Mouse (Mus musculus): ENCODE measurements around the gene Cd28. TPM values are rescaled to one million over a fixed set of nuclear protein-coding genes. Genes with fewer than 3 reads are reported as not detected.

Cd28 gene
- polyA plus RNA-seq, 1 experiment, result not detected

DNA sequence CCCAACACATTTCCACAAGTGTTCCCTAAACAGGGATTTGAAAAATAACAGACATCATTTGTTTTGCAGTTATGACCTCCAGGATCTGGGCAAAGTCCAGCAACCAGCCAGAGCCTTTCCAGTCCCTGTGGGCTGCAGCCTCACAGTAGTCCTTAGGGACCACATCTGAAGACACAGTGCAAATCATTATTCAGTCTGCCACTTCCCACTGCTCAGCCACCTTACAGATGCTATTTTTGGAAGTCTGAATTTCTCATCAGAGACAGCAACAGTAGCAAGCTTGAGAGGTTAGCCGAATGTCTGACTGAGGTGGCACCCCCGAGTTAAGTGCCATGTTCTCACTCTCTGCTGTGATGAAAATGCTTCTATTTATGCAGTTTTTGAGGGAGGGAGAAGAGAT is 15.3 kb downstream of the Cd28 start:
- H3K9ac ChIP-seq (ENCODE audit: low read depth, poor library complexity, severe bottlenecking), result no peak overlapping the region
- no peaks in the 10 kb centered on the region for H3K4me1 ChIP-seq (ENCODE audit: control insufficient read depth, insufficient read depth, low read length)
- peaks cover 13% of the 10 kb centered on the region for H3K9me3 ChIP-seq (replicated peaks; ENCODE audit: control insufficient read depth, insufficient read depth, low read length, poor library complexity, severe bottlenecking)
- TF ChIP-seq EP300 (IDR thresholded peaks at IDR 0.05; ENCODE audit: insufficient read depth, low read depth, low read length), result no peak
- no peak for TF ChIP-seq CTCF (IDR thresholded peaks at IDR 0.05; ENCODE audit: low read depth, low read length)
- no peak for TF ChIP-seq POLR2A (IDR thresholded peaks at IDR 0.05; ENCODE audit: insufficient read depth, low read length)
- H3K27me3 ChIP-seq (ENCODE audit: control insufficient read depth, insufficient read depth, low read length, poor library complexity, severe bottlenecking), result no peaks in the 10 kb centered on the region
- H3K36me3 ChIP-seq (ENCODE audit: control insufficient read depth, insufficient read depth, low read length, poor library complexity, severe bottlenecking), result no peaks in the 10 kb centered on the region
- H3K27ac ChIP-seq (ENCODE audit: insufficient read depth, low read length), result no peak overlapping the region
- H3K4me3 ChIP-seq (ENCODE audit: low read depth, low read length), result no peak overlapping the region

- H3K27ac ChIP-seq (ENCODE audit: insufficient read depth, low read length), result no peak overlapping the region
- H3K9ac ChIP-seq (ENCODE audit: low read depth, poor library complexity, severe bottlenecking), result no peak overlapping the region
- no peak overlapping the region for H3K4me3 ChIP-seq (ENCODE audit: low read depth, low read length)
- H3K9me3 ChIP-seq (replicated peaks; ENCODE audit: control insufficient read depth, insufficient read depth, low read length, poor library complexity, severe bottlenecking), result peaks cover 13% of the 10 kb centered on the region
- H3K36me3 ChIP-seq (ENCODE audit: control insufficient read depth, insufficient read depth, low read length, poor library complexity, severe bottlenecking), result no peaks in the 10 kb centered on the region
- H3K27me3 ChIP-seq (ENCODE audit: control insufficient read depth, insufficient read depth, low read length, poor library complexity, severe bottlenecking), result no peaks in the 10 kb centered on the region
- H3K4me1 ChIP-seq (ENCODE audit: control insufficient read depth, insufficient read depth, low read length), result no peaks in the 10 kb centered on the region
- TF ChIP-seq POLR2A (IDR thresholded peaks at IDR 0.05; ENCODE audit: insufficient read depth, low read length) (no peak), CTCF (IDR thresholded peaks at IDR 0.05; ENCODE audit: low read depth, low read length) (no peak), EP300 (IDR thresholded peaks at IDR 0.05; ENCODE audit: insufficient read depth, low read depth, low read length) (no peak)
These were observed 18.7 kb downstream of the Cd28 start for GRCm38 (mm10) chr1:60735072-60735907.

- Histone ChIP-seq H3K27ac (ENCODE audit: insufficient read depth, low read length) (no peak overlapping the region), H3K4me1 (ENCODE audit: control insufficient read depth, insufficient read depth, low read length) (no peaks in the 10 kb centered on the region), H3K9me3 (replicated peaks; ENCODE audit: control insufficient read depth, insufficient read depth, low read length, poor library complexity, severe bottlenecking) (peaks cover 13% of the 10 kb centered on the region), H3K27me3 (ENCODE audit: control insufficient read depth, insufficient read depth, low read length, poor library complexity, severe bottlenecking) (no peaks in the 10 kb centered on the region), H3K36me3 (ENCODE audit: control insufficient read depth, insufficient read depth, low read length, poor library complexity, severe bottlenecking) (no peaks in the 10 kb centered on the region), H3K4me3 (ENCODE audit: low read depth, low read length) (no peak overlapping the region), H3K9ac (ENCODE audit: low read depth, poor library complexity, severe bottlenecking) (no peak overlapping the region)
- TF ChIP-seq POLR2A (IDR thresholded peaks at IDR 0.05; ENCODE audit: insufficient read depth, low read length), result no peak
These were observed 19.3 kb downstream of the Cd28 start for GRCm38 (mm10) chr1:60735908-60736280.

DNA sequence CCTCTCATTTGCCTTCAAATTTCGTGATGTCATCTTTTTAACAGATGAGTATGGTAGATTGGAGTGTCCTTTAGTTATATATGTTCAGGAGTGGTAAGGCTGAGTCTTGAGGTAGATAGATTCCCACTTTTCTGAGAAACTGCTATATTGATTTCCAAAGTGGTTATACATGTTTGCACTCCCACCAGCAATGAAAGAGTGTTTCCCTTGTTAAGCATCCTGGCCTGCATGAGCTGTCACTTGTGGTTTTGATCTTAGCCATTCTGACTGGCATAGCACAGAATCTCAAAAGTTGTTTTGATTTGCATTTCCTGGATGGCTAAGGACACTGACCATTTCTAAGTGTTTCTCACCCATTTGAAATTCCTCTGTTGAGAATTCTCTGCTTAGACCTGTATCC is 27.7 kb downstream of the Cd28 start:
- no peaks in the 10 kb centered on the region; the same call in 1 of the 2 replicates for H3K27me3 ChIP-seq (ENCODE audit: control insufficient read depth, insufficient read depth, low read length, poor library complexity, severe bottlenecking)
- no peak for TF ChIP-seq POLR2A (IDR thresholded peaks at IDR 0.05; ENCODE audit: insufficient read depth, low read length)
- TF ChIP-seq CTCF (IDR thresholded peaks at IDR 0.05; ENCODE audit: low read depth, low read length), result no peak
- TF ChIP-seq EP300 (IDR thresholded peaks at IDR 0.05; ENCODE audit: insufficient read depth, low read depth, low read length), result no peak
- no peaks in the 10 kb centered on the region for H3K4me1 ChIP-seq (ENCODE audit: control insufficient read depth, insufficient read depth, low read length)
- H3K36me3 ChIP-seq (ENCODE audit: control insufficient read depth, insufficient read depth, low read length, poor library complexity, severe bottlenecking), result no peaks in the 10 kb centered on the region
- H3K9me3 ChIP-seq (replicated peaks; ENCODE audit: control insufficient read depth, insufficient read depth, low read length, poor library complexity, severe bottlenecking), result no peaks in the 10 kb centered on the region
- no peak overlapping the region for H3K4me3 ChIP-seq (ENCODE audit: low read depth, low read length)
- H3K9ac ChIP-seq (ENCODE audit: low read depth, poor library complexity, severe bottlenecking), result no peak overlapping the region
- no peak overlapping the region for H3K27ac ChIP-seq (ENCODE audit: insufficient read depth, low read length)

- Histone ChIP-seq H3K9me3 (replicated peaks; ENCODE audit: control insufficient read depth, insufficient read depth, low read length, poor library complexity, severe bottlenecking) (no peaks in the 10 kb centered on the region), H3K4me3 (ENCODE audit: low read depth, low read length) (no peak overlapping the region), H3K9ac (ENCODE audit: low read depth, poor library complexity, severe bottlenecking) (no peak overlapping the region), H3K36me3 (ENCODE audit: control insufficient read depth, insufficient read depth, low read length, poor library complexity, severe bottlenecking) (no peaks in the 10 kb centered on the region), H3K4me1 (ENCODE audit: control insufficient read depth, insufficient read depth, low read length) (no peaks in the 10 kb centered on the region), H3K27me3 (ENCODE audit: control insufficient read depth, insufficient read depth, low read length, poor library complexity, severe bottlenecking) (no peaks in the 10 kb centered on the region; the same call in 1 of the 2 replicates), H3K27ac (ENCODE audit: insufficient read depth, low read length) (no peak overlapping the region)
- no peak for TF ChIP-seq EP300 (IDR thresholded peaks at IDR 0.05; ENCODE audit: insufficient read depth, low read depth, low read length)
- TF ChIP-seq POLR2A (IDR thresholded peaks at IDR 0.05; ENCODE audit: insufficient read depth, low read length), result no peak
- TF ChIP-seq CTCF (IDR thresholded peaks at IDR 0.05; ENCODE audit: low read depth, low read length), result no peak
These were observed 29.1 kb downstream of the Cd28 start for GRCm38 (mm10) chr1:60745664-60746063.

DNA sequence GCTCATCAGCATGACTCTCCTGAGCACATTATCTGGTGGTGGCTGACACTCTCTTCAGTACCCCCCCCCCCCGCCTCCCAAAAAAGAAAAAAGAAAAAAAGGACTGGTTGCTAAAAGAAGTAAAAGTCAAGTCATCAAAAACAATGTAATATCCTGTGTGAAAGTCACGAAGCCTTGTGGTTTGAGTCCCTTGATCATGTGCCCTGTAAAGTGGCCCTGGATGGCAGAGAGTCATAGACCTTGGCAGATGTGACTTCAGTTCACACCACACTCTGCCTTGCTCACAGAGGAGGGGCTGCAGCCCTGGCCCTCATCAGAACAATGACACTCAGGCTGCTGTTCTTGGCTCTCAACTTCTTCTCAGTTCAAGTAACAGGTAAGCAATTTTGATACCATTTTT is 29.6 kb downstream of the Cd28 start:
- Histone ChIP-seq H3K9ac (ENCODE audit: low read depth, poor library complexity, severe bottlenecking) (no peak overlapping the region), H3K27me3 (ENCODE audit: control insufficient read depth, insufficient read depth, low read length, poor library complexity, severe bottlenecking) (no peaks in the 10 kb centered on the region; the same call in 1 of the 2 replicates), H3K27ac (ENCODE audit: insufficient read depth, low read length) (no peak overlapping the region), H3K9me3 (replicated peaks; ENCODE audit: control insufficient read depth, insufficient read depth, low read length, poor library complexity, severe bottlenecking) (no peaks in the 10 kb centered on the region), H3K4me1 (ENCODE audit: control insufficient read depth, insufficient read depth, low read length) (no peaks in the 10 kb centered on the region), H3K36me3 (ENCODE audit: control insufficient read depth, insufficient read depth, low read length, poor library complexity, severe bottlenecking) (no peaks in the 10 kb centered on the region), H3K4me3 (ENCODE audit: low read depth, low read length) (no peak overlapping the region)
- TF ChIP-seq POLR2A (IDR thresholded peaks at IDR 0.05; ENCODE audit: insufficient read depth, low read length), result no peak

All from ES-Bruce4 (cell line).